Mouse (Mus musculus) bone marrow, adult 2 months (tissue): ENCODE results near the gene Gstm5.

Experiments
- CTCF ChIP-seq: fragments of 200-500 bp; IDR thresholded peaks from 2 replicates; pipeline ENCODE4 v1.5.1; 2011; ENCODE audit warnings: low read length, control low read depth; ENCODE audit not compliant: control insufficient read depth, insufficient read depth
- POLR2A ChIP-seq: fragments of 200-500 bp; IDR thresholded peaks from 2 replicates; pipeline ENCODE4 v1.6.1; 2011; ENCODE audit warnings: low read depth, mild to moderate bottlenecking, control low read depth, low read length, borderline replicate concordance; ENCODE audit not compliant: control insufficient read depth

DNA sequence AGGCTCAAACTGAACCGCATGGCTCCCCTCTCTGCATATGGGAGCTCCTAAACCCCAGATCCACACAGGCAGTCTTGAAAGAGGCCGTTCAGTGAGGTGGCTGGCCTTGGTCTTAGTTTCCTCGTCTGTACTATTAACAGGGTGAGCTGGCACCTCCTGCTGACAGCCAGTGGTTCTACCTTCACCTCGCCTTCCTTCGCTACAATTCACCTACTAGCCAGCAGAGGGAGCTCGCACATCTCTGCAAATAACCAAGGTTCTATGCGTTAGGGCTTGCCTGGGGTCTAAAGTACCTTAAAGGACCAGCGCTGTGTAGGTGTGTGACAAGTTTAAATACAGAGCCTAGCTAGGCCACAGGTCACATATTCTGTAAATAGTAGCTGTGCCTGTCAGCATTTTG, 28.5 kb upstream of the Gstm5 start:
- TF ChIP-seq CTCF, result peak; percentile 98
- TF ChIP-seq POLR2A, result no peak
